Mouse (Mus musculus) frontal cortex, postnatal 25 days (tissue): ENCODE data around the gene Olfr319.
"Not testable (repeated sequence)": the region's sequence is repeated elsewhere in the genome, so short reads cannot be mapped to it uniquely, and the experiment has no call there.

Source experiments
- DNase-seq, 2 experiments: peaks; one replicate each; pipeline ENCODE4 v3.0.0; 2022; ENCODE audit warnings: low spot score in 2 of 2

Gene Olfr319

GRCm38 (mm10) chr11:58698862-58699261 lies at the start of gene Olfr319:
Olfr319 (plus strand) TSS chr11:58699162.
- no peak for DNase-seq

DNA sequence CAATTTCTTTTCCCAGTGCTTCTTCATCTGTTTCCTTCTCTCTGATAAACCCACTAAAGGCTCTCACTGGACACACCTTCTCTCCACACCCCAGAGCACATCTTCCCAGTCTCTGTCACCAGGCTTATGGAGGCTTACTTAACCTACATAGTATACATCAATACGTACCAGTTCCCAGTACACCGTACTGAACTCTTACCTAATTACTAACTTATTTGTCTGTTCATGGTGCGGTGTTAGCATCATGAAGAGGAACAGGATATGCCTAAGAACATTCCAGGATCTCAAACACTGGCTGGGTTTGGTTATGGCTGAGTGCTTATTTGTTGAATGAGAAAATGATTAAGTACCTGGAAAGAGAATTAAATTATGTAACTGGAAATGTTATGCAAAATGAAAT lies 43.8 kb upstream of the Olfr319 start:
- DNase-seq = no peak

DNA sequence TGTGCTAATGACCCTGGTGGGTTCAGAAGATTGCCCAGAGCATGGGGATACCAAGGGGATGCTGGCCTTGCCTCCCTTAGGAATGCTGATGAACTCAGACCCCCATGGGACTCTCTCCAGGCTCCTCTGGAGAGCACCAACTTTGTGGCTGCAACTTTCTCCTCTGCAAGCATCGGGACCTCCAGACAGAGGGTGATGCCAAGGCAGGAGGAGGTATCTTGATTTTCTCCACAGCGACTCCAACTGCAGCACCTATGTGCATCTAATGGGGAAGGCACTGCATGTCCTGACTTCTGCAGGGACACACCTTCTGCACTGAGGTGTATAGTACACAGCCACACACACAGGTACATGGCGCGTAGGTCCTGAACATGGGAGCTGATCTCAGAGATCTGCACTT lies 40.4 kb upstream of the Olfr319 start, which contains the start of gene Olfr322:
Gene Olfr322, plus strand, starts transcription at position 187 of the 400 bp plus-strand sequence.
- DNase-seq = no peak

GRCm38 (mm10) chr11:58669252-58669651 lies 29.7 kb upstream of the Olfr319 start:
- no peak for DNase-seq

- DNase-seq = no peak
These were observed 27.1 kb upstream of the Olfr319 start for GRCm38 (mm10) chr11:58671825-58672224.

DNA sequence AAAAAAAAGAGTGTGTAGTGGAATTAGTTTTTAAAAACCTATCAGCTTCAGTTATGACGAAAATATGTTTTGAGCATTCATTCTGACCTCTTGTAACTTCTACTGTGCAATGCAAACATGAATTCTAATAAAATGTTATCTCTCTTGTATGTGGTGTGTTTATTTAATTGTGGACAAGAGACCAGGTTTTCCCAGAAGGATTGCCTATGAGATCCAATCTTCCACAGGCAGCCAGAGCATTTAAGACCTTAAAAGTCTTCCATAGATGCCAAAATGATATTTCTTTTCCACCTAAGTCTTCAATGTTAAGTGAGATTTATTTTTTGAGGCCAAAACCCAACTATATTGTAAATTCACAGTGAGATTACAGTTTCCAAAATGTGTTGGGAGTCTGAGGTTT lies 18.2 kb upstream of the Olfr319 start, which contains the start of gene Olfr320:
Gene Olfr320, plus strand, starts transcription at position 301 of the 400 bp plus-strand sequence.
- no peak for DNase-seq

DNA sequence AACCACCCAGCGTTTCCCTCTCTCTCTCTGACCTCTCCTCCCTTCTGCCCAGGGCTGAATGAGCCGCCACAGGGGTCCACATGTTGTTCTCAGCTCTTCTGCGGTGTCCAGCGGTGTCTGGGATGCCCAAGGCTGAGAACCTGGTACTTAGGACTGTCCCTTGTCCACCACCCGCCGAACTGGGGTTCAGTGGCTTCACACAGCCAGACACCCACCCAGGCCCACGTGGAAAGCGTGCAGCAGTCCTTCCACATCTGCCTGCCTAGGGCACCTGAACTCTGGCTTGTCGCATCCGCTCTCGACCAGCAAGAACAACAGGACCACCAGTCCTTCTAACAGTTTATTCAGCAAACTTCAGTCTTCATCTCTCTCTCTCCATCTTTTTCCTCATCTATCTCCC lies 10.1 kb downstream of the Olfr319 start:
- no peak for DNase-seq

- DNase-seq = not testable (repeated sequence)
These were observed 18.8 kb downstream of the Olfr319 start for GRCm38 (mm10) chr11:58717723-58718122.

- DNase-seq = no peak
These were observed 20.7 kb downstream of the Olfr319 start for GRCm38 (mm10) chr11:58719701-58720100.

- no peak for DNase-seq
These were observed 25.0 kb downstream of the Olfr319 start, which contains the start of gene Olfr318 for GRCm38 (mm10) chr11:58723914-58724313. Olfr318 (minus strand) TSS chr11:58724014.

GRCm38 (mm10) chr11:58727896-58728650 lies 29.1 kb downstream of the Olfr319 start:
- DNase-seq = not testable (repeated sequence)

GRCm38 (mm10) chr11:58733372-58733771 lies 34.4 kb downstream of the Olfr319 start:
- DNase-seq = no peak

- no peak for DNase-seq
These were observed 39.9 kb downstream of the Olfr319 start, which contains the start of gene Olfr317 for GRCm38 (mm10) chr11:58738792-58739262. Olfr317 (minus strand) TSS chr11:58739212.

GRCm38 (mm10) chr11:58751096-58751495 lies 52.1 kb downstream of the Olfr319 start:
- peak in 1 of 2 experiments; percentile 30 for DNase-seq

DNA sequence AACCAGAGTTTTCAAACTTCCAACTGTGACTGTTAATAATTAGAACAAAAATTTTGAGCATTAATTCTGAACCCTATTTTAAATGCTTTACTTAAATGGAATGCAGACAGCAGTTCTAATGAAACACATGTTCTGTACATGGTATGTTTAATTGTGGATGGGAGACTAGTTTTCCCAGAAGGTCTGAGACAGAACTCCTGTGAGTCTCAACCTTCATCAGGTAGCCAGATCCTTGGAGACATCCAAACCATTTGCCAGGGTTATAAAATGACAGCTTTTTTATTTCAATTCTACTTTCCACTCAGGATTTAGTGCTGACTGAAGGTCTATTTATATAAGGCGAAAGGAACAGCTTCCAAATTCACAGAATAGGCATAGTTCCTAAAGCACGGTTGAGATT lies 53.5 kb downstream of the Olfr319 start, which contains the start of gene Olfr316:
Gene Olfr316, plus strand, starts transcription at position 301 of the 400 bp plus-strand sequence.
- no peak for DNase-seq
